Mouse (Mus musculus) kidney, adult 8-10 months (tissue): ENCODE results near the gene Cnep1r1.

ENCODE experiments used
- DNase-seq, 2 experiments: peaks; one replicate each; pipeline ENCODE4 v3.0.0; 2022

Cnep1r1 gene

DNA sequence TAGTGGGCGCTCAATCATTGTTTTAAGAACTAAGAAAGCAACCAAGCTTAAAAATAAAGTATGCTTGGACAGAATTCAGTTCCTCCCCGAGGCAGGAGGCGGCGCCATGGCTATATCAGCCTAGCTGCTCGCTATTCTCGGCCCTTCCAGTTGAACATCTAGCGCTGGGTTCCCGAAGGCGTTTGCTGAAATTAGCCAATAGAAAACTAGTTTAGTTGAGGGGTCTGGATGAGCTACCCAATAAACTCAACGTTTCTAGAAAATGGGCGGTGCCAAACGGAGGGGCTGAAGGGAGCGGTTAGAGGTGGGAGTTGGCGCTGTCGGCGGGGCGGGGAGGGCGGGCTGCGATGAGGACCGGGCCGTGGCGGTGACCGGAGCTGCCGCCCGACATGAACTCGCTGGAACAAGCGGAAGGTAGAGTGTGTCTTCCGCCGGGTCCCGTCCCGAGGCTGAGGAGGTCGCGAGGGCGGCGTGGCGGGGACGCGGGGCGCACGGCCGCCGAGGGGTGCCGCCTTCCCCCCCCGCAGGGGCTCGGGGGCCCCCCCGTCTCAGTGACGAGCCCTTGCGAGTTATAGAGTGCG, at the start of gene Cnep1r1:
TSS of gene Cnep1r1 (plus strand) at position 314 of the 581 bp plus-strand sequence.
- peak; percentile 96 to 98 for DNase-seq

GRCm38 (mm10) chr8:88082183-88082582, 36.4 kb upstream of the Cnep1r1 start:
- no peak for DNase-seq

- no peak for DNase-seq
Observed at GRCm38 (mm10) chr8:88088006-88088405, 30.6 kb upstream of the Cnep1r1 start.

DNA sequence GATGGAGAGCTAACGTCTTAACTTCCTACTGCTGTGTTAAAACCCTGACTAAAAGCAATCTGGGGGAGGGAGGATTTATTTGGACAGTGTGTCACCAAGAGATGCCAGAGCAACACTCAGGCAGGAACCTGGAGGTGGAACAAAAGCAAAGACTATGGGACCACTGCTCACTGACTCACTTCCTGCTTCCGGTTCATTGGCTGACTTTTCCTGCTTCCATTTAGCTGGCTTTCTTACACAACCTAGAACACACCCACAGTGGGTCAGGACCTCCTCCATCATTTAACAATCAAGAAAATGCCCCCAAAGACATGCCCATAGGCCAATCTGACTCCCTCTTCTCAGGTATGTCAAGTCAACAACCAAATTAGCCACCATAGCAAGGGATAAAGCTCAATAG, 26.9 kb upstream of the Cnep1r1 start:
- DNase-seq = no peak

GRCm38 (mm10) chr8:88093367-88093766, 25.2 kb upstream of the Cnep1r1 start:
- no peak for DNase-seq

GRCm38 (mm10) chr8:88098856-88099255, 19.7 kb upstream of the Cnep1r1 start:
- no peak for DNase-seq

DNA sequence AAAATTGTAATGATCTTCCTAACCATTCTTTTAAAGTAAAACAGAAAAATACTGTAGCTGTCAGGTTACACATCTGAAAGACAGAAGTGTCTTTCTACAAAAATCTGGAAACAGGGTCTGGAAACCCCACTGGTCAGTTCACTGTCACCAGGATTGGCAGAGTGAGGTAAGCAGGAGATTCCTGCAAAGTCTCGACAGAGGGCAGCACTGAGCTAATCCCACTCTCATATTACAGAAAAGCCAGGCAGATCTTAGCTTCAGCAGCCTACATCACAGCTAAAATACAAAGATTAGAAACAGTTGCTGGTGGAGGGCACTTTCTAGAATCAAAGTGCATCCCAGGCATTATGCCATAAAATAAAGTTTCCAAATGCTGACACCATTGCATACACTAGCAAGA, 19.0 kb upstream of the Cnep1r1 start:
- peak in 1 of 2 experiments; percentile 32 for DNase-seq

- DNase-seq = no peak
Observed at GRCm38 (mm10) chr8:88109241-88109640, 9.3 kb upstream of the Cnep1r1 start.

DNA sequence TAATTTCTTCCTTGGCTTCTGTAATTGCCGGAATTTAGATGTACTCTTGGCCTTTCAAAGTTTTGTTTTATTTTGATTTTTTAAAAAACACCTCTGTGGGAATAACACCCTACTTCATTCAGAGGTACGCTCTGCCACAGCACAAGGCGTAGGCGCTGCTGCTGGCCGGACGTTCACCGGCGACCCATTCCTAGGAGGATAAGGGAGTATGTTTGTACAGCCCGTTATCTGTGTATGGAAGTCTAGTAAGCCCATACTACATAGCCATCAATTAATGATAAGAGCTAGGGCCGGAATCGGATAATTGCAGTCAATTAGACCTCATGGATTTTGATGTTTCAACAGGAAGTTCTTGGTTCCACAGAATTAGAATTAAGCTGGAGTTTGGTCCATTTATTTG, 507 bp downstream of the Cnep1r1 start:
- DNase-seq = no peak

DNA sequence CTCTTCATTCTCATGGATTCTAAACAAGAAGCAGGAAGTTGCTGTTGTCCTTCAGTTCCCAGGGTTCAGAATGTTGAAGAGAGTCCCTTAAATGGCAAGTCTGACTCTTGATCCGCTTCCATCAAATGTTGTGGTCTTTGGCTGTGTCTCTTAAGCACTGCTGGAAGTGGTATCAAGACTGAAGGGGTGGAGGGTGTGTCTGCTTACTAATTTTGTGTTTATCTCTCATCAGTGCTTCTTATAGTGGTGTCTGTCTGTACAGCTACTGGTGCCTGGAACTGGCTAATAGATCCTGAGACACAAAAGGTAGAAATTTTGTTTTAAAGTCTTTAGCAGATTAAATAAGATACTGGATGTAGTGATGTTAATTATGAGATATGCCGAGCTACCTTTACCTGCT, 6.3 kb downstream of the Cnep1r1 start:
- no peak for DNase-seq

- no peak for DNase-seq
Observed at GRCm38 (mm10) chr8:88129397-88129796, 10.8 kb downstream of the Cnep1r1 start.

GRCm38 (mm10) chr8:88130754-88131317, 12.3 kb downstream of the Cnep1r1 start:
- DNase-seq = peak; percentile 38 to 54

DNA sequence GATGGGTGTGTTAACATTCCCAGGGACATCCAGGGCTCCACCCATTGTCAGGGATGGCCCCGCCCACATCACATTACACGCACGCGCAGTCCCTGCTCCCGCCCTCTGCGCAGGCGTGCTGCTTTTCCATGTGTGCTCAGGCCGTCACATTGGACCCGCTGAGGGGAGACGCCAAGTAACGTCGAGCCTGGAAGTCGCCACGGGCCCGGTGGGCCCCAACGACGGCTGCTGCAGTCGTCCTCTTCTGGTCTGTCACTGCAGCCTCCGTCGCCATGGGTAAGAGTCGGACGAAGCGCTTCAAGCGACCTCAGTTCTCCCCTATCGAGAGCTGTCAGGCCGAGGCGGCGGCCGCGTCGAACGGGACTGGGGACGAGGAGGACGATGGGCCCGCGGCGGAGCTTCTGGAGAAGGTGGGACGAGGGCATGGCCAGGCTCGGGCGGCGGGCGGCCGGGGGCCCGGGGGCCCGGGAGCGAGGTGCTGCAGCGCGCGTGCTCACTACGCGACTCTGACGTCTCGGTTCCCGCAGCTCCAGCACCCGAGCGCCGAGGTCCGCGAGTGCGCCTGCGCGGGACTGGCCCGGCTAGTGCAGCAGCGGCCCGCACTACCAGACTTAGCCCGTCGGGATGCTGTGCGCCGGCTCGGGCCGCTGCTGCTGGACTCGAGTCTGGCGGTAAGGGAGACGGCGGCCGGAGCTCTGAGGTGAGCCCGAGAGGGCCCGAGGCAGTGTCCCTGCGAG, 19.3 kb downstream of the Cnep1r1 start, which contains the start of gene Heatr3:
TSS of gene Heatr3 (plus strand) at position 108 of the 737 bp plus-strand sequence.
- peak; percentile 95 to 98 for DNase-seq

- DNase-seq = no peak
Observed at GRCm38 (mm10) chr8:88139256-88139655, 20.7 kb downstream of the Cnep1r1 start.

- DNase-seq = no peak
Observed at GRCm38 (mm10) chr8:88141629-88142028, 23.1 kb downstream of the Cnep1r1 start.

- DNase-seq = no peak
Observed at GRCm38 (mm10) chr8:88144041-88144440, 25.5 kb downstream of the Cnep1r1 start.

DNA sequence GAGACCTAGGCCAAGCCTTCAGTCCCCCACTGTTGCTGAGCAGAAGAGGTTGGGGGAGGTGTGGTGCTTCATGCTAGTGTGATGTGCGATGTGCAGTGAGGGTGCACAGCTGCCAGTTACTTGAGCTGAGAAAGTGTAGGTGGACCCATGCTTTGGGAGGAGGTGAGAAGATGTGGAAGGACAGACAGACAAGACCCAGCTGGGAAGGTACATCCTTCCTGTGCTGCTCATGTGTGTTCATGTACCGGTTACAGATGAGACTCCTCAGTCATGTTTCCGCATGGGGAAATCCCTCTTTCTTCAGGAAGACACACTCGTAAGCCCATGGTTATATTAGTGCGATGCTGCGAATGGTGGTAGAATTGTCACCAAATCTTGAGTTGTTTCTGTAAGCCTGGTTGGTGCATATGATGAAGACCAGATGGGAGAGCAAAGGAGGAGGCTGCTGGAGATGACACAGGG, 32.4 kb downstream of the Cnep1r1 start:
- DNase-seq = no peak

DNA sequence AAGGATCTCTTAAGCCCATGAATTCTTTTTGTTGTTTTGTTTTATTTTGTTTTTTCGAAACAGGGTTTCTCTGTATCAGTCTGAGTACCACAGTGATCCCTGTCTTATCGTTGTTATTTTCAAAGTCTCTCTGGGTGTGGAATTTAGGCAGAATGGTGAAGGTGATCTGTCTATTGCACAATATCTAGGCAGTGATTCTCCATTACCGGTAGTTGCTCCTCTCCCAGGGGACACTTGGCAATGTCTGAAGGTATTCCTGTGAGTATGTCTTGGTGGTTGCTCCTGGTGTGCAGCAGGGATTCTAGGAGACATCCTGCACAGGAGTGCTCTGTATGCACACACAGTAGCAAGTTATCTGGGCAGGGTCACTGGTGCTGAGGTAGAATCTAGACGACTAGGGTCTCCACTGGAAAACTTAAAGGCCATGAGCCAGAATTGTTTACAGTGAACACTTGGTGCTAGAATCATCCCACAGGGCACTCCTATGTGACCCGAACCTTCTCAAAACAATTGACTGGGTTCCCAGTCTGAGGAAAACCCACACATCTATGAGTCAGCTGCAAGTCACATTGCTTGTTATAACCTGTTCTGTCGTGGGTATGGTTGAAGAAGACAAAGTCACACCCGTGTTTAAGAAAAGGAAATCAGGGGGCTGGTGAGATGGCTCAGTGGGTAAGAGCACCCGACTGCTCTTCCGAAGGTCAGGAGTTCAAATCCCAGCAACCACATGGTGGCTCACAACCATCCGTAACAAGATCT, 41.8 kb downstream of the Cnep1r1 start:
- no peak for DNase-seq

- DNase-seq = peak; percentile 39 to 77
Observed at GRCm38 (mm10) chr8:88161439-88161838, 42.9 kb downstream of the Cnep1r1 start.

DNA sequence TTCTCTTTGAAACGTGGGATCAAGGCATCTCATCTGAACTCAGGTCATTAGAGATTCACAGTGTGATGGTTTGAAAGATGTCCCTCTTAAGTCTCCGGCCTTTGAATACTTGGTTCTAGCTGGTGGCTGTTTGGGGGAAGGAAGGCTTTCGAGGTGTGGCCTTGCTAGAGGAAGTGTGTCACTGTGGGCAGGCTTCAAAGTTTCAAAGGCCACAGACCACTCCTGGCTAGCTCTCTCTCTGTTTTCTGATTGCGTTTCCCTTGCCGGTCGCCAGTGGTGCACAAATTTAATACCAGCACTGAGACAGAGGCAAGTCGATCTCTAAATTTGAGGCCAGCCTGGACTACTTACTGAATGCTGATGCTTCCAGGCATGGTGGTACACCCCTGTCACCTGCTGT, 56.7 kb downstream of the Cnep1r1 start:
- no peak for DNase-seq

DNA sequence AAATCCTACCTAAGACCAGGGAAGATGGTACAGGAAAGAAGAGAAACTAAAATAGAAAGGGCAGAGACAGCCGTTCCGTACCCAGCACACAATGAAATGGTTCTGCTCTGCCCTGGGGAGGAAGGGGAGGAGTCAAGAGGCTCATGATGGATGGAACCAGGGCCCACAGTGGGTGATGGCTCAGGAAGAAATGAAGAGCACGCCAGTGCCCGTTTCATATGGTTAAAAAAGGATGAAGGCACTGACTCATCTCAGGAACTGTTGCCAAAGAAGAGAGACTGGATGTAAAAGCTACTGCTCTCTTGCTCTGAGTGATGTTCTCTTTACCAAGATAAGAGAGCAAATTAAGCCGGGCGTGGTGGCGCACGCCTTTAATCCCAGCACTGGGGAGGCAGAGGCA, 58.7 kb downstream of the Cnep1r1 start:
- no peak for DNase-seq

DNA sequence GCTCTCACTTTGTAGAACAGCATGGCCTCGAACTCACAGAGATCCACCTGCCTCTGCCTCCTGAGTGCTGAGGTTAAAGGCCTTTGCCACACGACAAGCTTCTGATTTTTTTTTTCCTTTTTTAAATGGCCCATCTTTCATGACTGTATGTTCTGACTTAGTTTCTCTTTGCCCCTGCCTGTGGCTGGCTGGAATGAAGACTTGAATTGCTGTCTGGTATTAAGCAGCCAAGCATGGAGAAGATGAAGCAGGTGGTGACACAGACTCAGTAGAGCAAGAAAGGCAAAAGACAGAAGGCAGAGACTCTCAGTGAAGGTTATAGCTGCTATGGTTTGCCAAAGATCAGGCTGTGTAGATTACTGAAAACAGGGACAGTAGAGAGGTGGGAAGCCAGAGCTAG, 64.6 kb downstream of the Cnep1r1 start:
- DNase-seq = no peak
